In genomic region chr5:123522166-123522565, GRCm38 (mm10) we compare ENCODE assay signal across 24 mouse cellular contexts. TPM values are rescaled to one million over a fixed set of nuclear protein-coding genes. Genes with fewer than 3 reads are reported as not detected.
DNase-seq lines count a peak whose midpoint lies in the region; ATAC-seq lines count a peak whose summit lies in the region.
"Had no signal": no experiment of that assay in that cellular context is flagged by ENCODE, and none has a peak within 500 bp of the region (broad histone marks: within the 10 kb centered on the region; RNA-seq: fewer than 3 reads in every experiment).

No protein-coding gene starts in this region.

- 0 out of 2 replicates have a peak overlapping the region, but pooled peaks have one; percentile 5 for H3K9ac ChIP-seq in liver, embryonic 12.5 days
- 0 out of 2 replicates have a peak overlapping the region, but pooled peaks have one; percentile 16 for H3K9ac ChIP-seq in embryonic facial prominence, embryonic 13.5 days
- H3K9ac ChIP-seq in liver, embryonic 13.5 days: no peak overlapping the region
- H3K9ac ChIP-seq: embryonic facial prominence, embryonic 12.5 days; limb, embryonic 15.5 days had no signal

- no peak overlapping the region for H3K4me3 ChIP-seq in liver, embryonic 12.5 days
- no peak overlapping the region for H3K4me3 ChIP-seq in embryonic facial prominence, embryonic 13.5 days
- H3K4me3 ChIP-seq in liver, embryonic 13.5 days (replicated peaks): no peak overlapping the region; the same call in 1 of the 2 replicates
- H3K4me3 ChIP-seq: heart, adult 2 months; limb, embryonic 15.5 days had no signal

- no peak for ATAC-seq in liver, embryonic 12.5 days
- no peak for ATAC-seq in embryonic facial prominence, embryonic 13.5 days (ENCODE audit: insufficient number of reproducible peaks, insufficient read depth, low FRiP score, low TSS enrichment, low read depth)
- ATAC-seq in liver, embryonic 13.5 days (ENCODE audit: low read depth): no peak
- ATAC-seq: activated CD4-positive, CD25-positive, alpha-beta regulatory T cell, adult 4 months; lung, postnatal 0 days; midbrain, embryonic 16.5 days; Patski had no signal

- no peaks in the 10 kb centered on the region for H3K9me3 ChIP-seq in liver, embryonic 12.5 days (replicated peaks)
- H3K9me3 ChIP-seq in embryonic facial prominence, embryonic 13.5 days: no peaks in the 10 kb centered on the region
- H3K9me3 ChIP-seq in liver, embryonic 13.5 days (replicated peaks): no peaks in the 10 kb centered on the region
- H3K9me3 ChIP-seq: embryonic facial prominence, embryonic 12.5 days; limb, embryonic 15.5 days had no signal

- intact Hi-C loops in gastrocnemius, postnatal 14 days (cut with DNase I; ENCODE audit: low total_unique reads): no loop called here

- no peak overlapping the region for H3K27ac ChIP-seq in liver, embryonic 12.5 days
- no peak overlapping the region for H3K27ac ChIP-seq in embryonic facial prominence, embryonic 13.5 days
- H3K27ac ChIP-seq in liver, embryonic 13.5 days: no peak overlapping the region
- H3K27ac ChIP-seq: embryonic facial prominence, embryonic 12.5 days; heart, adult 2 months; limb, embryonic 15.5 days had no signal

- H3K4me2 ChIP-seq in liver, embryonic 12.5 days: peak overlapping the region; percentile 92; the same call in 1 of the 2 replicates
- no peak overlapping the region for H3K4me2 ChIP-seq in embryonic facial prominence, embryonic 13.5 days
- peak overlapping the region; percentile 94 for H3K4me2 ChIP-seq in liver, embryonic 13.5 days
- H3K4me2 ChIP-seq: limb, embryonic 15.5 days had no signal

- no peaks in the 10 kb centered on the region for H3K27me3 ChIP-seq in liver, embryonic 12.5 days (replicated peaks)
- no peaks in the 10 kb centered on the region for H3K27me3 ChIP-seq in embryonic facial prominence, embryonic 13.5 days
- H3K27me3 ChIP-seq in liver, embryonic 13.5 days: no peaks in the 10 kb centered on the region
- H3K27me3 ChIP-seq: embryonic facial prominence, embryonic 12.5 days; limb, embryonic 15.5 days; Patski had no signal

- H3K36me3 ChIP-seq in liver, embryonic 12.5 days: peaks cover 32% of the 10 kb centered on the region
- H3K36me3 ChIP-seq in embryonic facial prominence, embryonic 13.5 days: peaks cover 27% of the 10 kb centered on the region
- peaks cover 28% of the 10 kb centered on the region for H3K36me3 ChIP-seq in liver, embryonic 13.5 days

- peaks cover 38% of the 10 kb centered on the region for H3K4me1 ChIP-seq in liver, embryonic 12.5 days
- peaks cover 21% of the 10 kb centered on the region for H3K4me1 ChIP-seq in embryonic facial prominence, embryonic 13.5 days
- peaks cover 36% of the 10 kb centered on the region for H3K4me1 ChIP-seq in liver, embryonic 13.5 days (replicated peaks)

- WGBS in liver, embryonic 12.5 days (ENCODE audit: insufficient replicate concordance): 52% methylated on average over 1 of the region's 1 CpGs
- 90% methylated on average over 1 of the region's 1 CpGs for WGBS in embryonic facial prominence, embryonic 13.5 days
- WGBS in liver, embryonic 13.5 days (ENCODE audit: insufficient replicate concordance): 52% methylated on average over 1 of the region's 1 CpGs

- DNase-seq in gastrocnemius, postnatal 25 days: peak; percentile 2
- DNase-seq in gastrocnemius, postnatal 14 days: no peak
- DNase-seq in liver: no peak
- no peak for DNase-seq in liver, embryonic 13.5 days
- DNase-seq in layer of hippocampus, postnatal 36 days: no peak
- DNase-seq: adrenal gland, postnatal 25 days; cerebellum, adult 18-20 months; kidney, adult 18-20 months; kidney, postnatal 10 days had no signal

RNA-seq across cellular contexts. Expression of gene Diablo, which starts 1.8 kb away (rescaled TPM):
- 10 to 100 TPM; 40.6 to 43.9 TPM for total RNA-seq in gastrocnemius, postnatal 25 days (2021)
- 10 to 100 TPM; 35.7 to 36.8 TPM for total RNA-seq in gastrocnemius, postnatal 14 days (2021)
- 71.6 and 75.7 TPM in 2 replicates for polyA plus RNA-seq in liver, embryonic 12.5 days (2016; fragmentation: Nextera tagmentation; extraction: Ambion mirVana)
- 116 and 125 TPM in 2 replicates for polyA plus RNA-seq in embryonic facial prominence, embryonic 13.5 days (2015; fragmentation: Nextera tagmentation; extraction: Ambion mirVana)
- 67.3 and 74.4 TPM in 2 replicates for polyA plus RNA-seq in liver, embryonic 13.5 days (2015; fragmentation: Nextera tagmentation; extraction: Ambion mirVana)
- total RNA-seq in layer of hippocampus, postnatal 36 days (2021): 10 to 100 TPM; 34.4 to 37.0 TPM

RNA-seq across cellular contexts. Expression of gene Gm49027, which starts 3.1 kb away (rescaled TPM):
- total RNA-seq in gastrocnemius, postnatal 25 days (2021): under 1 TPM in 1 of 2 experiments, not detected in 1; 0.83 TPM
- under 1 TPM; 0.16 to 0.29 TPM for total RNA-seq in gastrocnemius, postnatal 14 days (2021)
- 0.23 and 0.29 TPM in 2 replicates for polyA plus RNA-seq in liver, embryonic 12.5 days (2016; fragmentation: Nextera tagmentation; extraction: Ambion mirVana)
- 0.49 and 0.95 TPM in 2 replicates for polyA plus RNA-seq in embryonic facial prominence, embryonic 13.5 days (2015; fragmentation: Nextera tagmentation; extraction: Ambion mirVana)
- 0.18 and 0.21 TPM in 2 replicates for polyA plus RNA-seq in liver, embryonic 13.5 days (2015; fragmentation: Nextera tagmentation; extraction: Ambion mirVana)
- total RNA-seq in layer of hippocampus, postnatal 36 days (2021): 1 to 10 TPM; 5.9 to 7.6 TPM
- total RNA-seq: common myeloid progenitor, adult 5-6 weeks had no signal
- polyA plus RNA-seq: activated CD4-positive, CD25-positive, alpha-beta regulatory T cell, adult 4 months; heart, postnatal 0 days had no signal

RNA-seq across cellular contexts. Expression of gene B3gnt4, which starts 11.9 kb away (rescaled TPM):
- not detected for total RNA-seq in gastrocnemius, postnatal 25 days (2021)
- total RNA-seq in gastrocnemius, postnatal 14 days (2021): not detected
- polyA plus RNA-seq in liver, embryonic 12.5 days (2016; fragmentation: Nextera tagmentation; extraction: Ambion mirVana): 0.20 TPM in 1 of 2 replicates, not detected in the other
- polyA plus RNA-seq in embryonic facial prominence, embryonic 13.5 days (2015; fragmentation: Nextera tagmentation; extraction: Ambion mirVana): 1.3 and 1.6 TPM in 2 replicates
- 0.07 TPM in 2 replicates for polyA plus RNA-seq in liver, embryonic 13.5 days (2015; fragmentation: Nextera tagmentation; extraction: Ambion mirVana)
- 1 to 10 TPM; 1.1 to 1.2 TPM for total RNA-seq in layer of hippocampus, postnatal 36 days (2021)
- total RNA-seq: heart, adult 2 months had no signal
- polyA plus RNA-seq: heart, postnatal 0 days had no signal

RNA-seq across cellular contexts. Expression of gene Il31, which starts 32.9 kb away (rescaled TPM):
- total RNA-seq in gastrocnemius, postnatal 25 days (2021): not detected
- not detected for total RNA-seq in gastrocnemius, postnatal 14 days (2021)
- not detected in 2 replicates for polyA plus RNA-seq in liver, embryonic 12.5 days (2016; fragmentation: Nextera tagmentation; extraction: Ambion mirVana)
- polyA plus RNA-seq in embryonic facial prominence, embryonic 13.5 days (2015; fragmentation: Nextera tagmentation; extraction: Ambion mirVana): not detected in 2 replicates
- not detected in 2 replicates for polyA plus RNA-seq in liver, embryonic 13.5 days (2015; fragmentation: Nextera tagmentation; extraction: Ambion mirVana)
- total RNA-seq in layer of hippocampus, postnatal 36 days (2021): not detected
- total RNA-seq: adrenal gland, postnatal 25 days; common myeloid progenitor, adult 5-6 weeks; heart, adult 2 months; layer of hippocampus, adult 8-10 months; left cerebral cortex, adult 8-10 months; megakaryocyte progenitor cell, adult 5-6 weeks had no signal
- polyA plus RNA-seq: activated CD4-positive, CD25-positive, alpha-beta regulatory T cell, adult 4 months; embryonic facial prominence, embryonic 12.5 days; heart, adult 2 months; heart, postnatal 0 days; limb, embryonic 15.5 days; lung, postnatal 0 days; midbrain, embryonic 16.5 days; neural tube, embryonic 14.5 days; Patski had no signal

RNA-seq across cellular contexts. Expression of gene Lrrc43, which starts 33.1 kb away (rescaled TPM):
- total RNA-seq in gastrocnemius, postnatal 25 days (2021): not detected
- not detected for total RNA-seq in gastrocnemius, postnatal 14 days (2021)
- not detected in 2 replicates for polyA plus RNA-seq in liver, embryonic 12.5 days (2016; fragmentation: Nextera tagmentation; extraction: Ambion mirVana)
- polyA plus RNA-seq in embryonic facial prominence, embryonic 13.5 days (2015; fragmentation: Nextera tagmentation; extraction: Ambion mirVana): 0.12 TPM in 1 of 2 replicates, not detected in the other
- polyA plus RNA-seq in liver, embryonic 13.5 days (2015; fragmentation: Nextera tagmentation; extraction: Ambion mirVana): not detected in 2 replicates
- under 1 TPM; 0.50 to 0.73 TPM for total RNA-seq in layer of hippocampus, postnatal 36 days (2021)
- total RNA-seq: adrenal gland, postnatal 25 days; common myeloid progenitor, adult 5-6 weeks; heart, adult 2 months; megakaryocyte progenitor cell, adult 5-6 weeks had no signal
- polyA plus RNA-seq: activated CD4-positive, CD25-positive, alpha-beta regulatory T cell, adult 4 months; embryonic facial prominence, embryonic 12.5 days; heart, postnatal 0 days; limb, embryonic 15.5 days; Patski had no signal
